Mouse (Mus musculus) heart, embryonic 15.5 days (tissue): ENCODE measurements around the gene Ocm. TPM values are rescaled to one million over a fixed set of nuclear protein-coding genes. Genes with fewer than 3 reads are reported as not detected.

ENCODE experiments used
- ATAC-seq: fragments of 200-750 bp; cut with Nextera tagmentation; replicated peaks from 2 replicates; pipeline ENCODE4 v1.8.0; 2017; ENCODE audit warnings: low read depth, moderate TSS enrichment; ENCODE audit not compliant: insufficient number of reproducible peaks, insufficient read depth, low FRiP score
- H3K27ac ChIP-seq: fragments of 300-500 bp; sonication (generic); 2 replicates; pipeline ENCODE4 v1.5.1; 2015; ENCODE audit warnings: mild to moderate bottlenecking, inconsistent platforms
- H3K27me3 ChIP-seq: fragments of 300-500 bp; sonication (generic); 2 replicates; pipeline ENCODE4 v1.6.1; 2015; ENCODE audit warnings: inconsistent platforms
- H3K36me3 ChIP-seq: fragments of 300-500 bp; sonication (generic); 2 replicates; pipeline ENCODE4 v1.6.1; 2015; ENCODE audit warnings: mild to moderate bottlenecking, inconsistent platforms
- H3K4me1 ChIP-seq: fragments of 300-500 bp; sonication (generic); replicated peaks from 2 replicates; pipeline ENCODE4 v1.6.1; 2015; ENCODE audit warnings: inconsistent platforms
- H3K4me2 ChIP-seq: fragments of 300-500 bp; sonication (generic); 2 replicates; pipeline ENCODE4 v1.6.1; 2015; ENCODE audit warnings: inconsistent platforms, mild to moderate bottlenecking, moderate library complexity
- H3K4me3 ChIP-seq: fragments of 300-500 bp; sonication (generic); 2 replicates; pipeline ENCODE4 v1.5.1; 2015; ENCODE audit warnings: mild to moderate bottlenecking, inconsistent platforms
- H3K9ac ChIP-seq: fragments of 300-500 bp; sonication (generic); 2 replicates; pipeline ENCODE4 v1.6.1; 2015; ENCODE audit warnings: mild to moderate bottlenecking, inconsistent platforms
- H3K9me3 ChIP-seq: fragments of 300-500 bp; sonication (generic); replicated peaks from 2 replicates; pipeline ENCODE4 v1.6.1; 2016; ENCODE audit warnings: inconsistent platforms
- WGBS: fragments of 180-500 bp; shearing (Covaris S2); methylation state at CpG from one replicate; pipeline ENCODE4 v1.1.7; 2015; ENCODE audit warnings: mixed read lengths; 5-methylcytosine and 5-hydroxymethylcytosine counted together
- polyA plus RNA-seq: library from polyadenylated mRNA; unstranded; fragments of >200 nt; fragmentation: Nextera tagmentation; extraction: Ambion mirVana; gene quantifications from 2 replicates; pipeline ENCODE4 v1.2.1, GENCODE M21; 2015

Gene Ocm
- polyA plus RNA-seq, 1 experiment from 2014 or later: not detected

- Histone ChIP-seq H3K27me3 (no peaks in the 10 kb centered on the region), H3K36me3 (peaks cover 70% of the 10 kb centered on the region), H3K9me3 (no peaks in the 10 kb centered on the region)
These were observed 31.7 kb downstream of the Ocm start for GRCm38 (mm10) chr5:143994632-143995365.

GRCm38 (mm10) chr5:143993849-143994248 is 32.6 kb downstream of the Ocm start:
- Histone ChIP-seq H3K36me3 (peaks cover 69% of the 10 kb centered on the region), H3K27ac (peak overlapping the region; percentile 50), H3K4me2 (no peak overlapping the region), H3K4me3 (no peak overlapping the region), H3K9ac (no peak overlapping the region), H3K27me3 (no peaks in the 10 kb centered on the region), H3K9me3 (no peaks in the 10 kb centered on the region), H3K4me1 (peaks cover 10% of the 10 kb centered on the region)
- 68% methylated on average over 5 of the region's 5 CpGs for WGBS
- 0 out of 2 replicates have a peak, but pooled peaks have one; percentile 32 for ATAC-seq

More at GRCm38 (mm10) chr5:143994632-143995365, 31.7 kb downstream of the Ocm start:
- Histone ChIP-seq H3K4me3 (no peak overlapping the region), H3K4me1 (peaks cover 10% of the 10 kb centered on the region), H3K4me2 (no peak overlapping the region), H3K27ac (no peak overlapping the region), H3K9ac (no peak overlapping the region)
- 59% methylated on average over 11 of the region's 11 CpGs for WGBS
- no peak for ATAC-seq

GRCm38 (mm10) chr5:143993260-143993659 is 33.2 kb downstream of the Ocm start:
- WGBS: 84% methylated on average over 8 of the region's 8 CpGs
- peaks cover 10% of the 10 kb centered on the region for H3K4me1 ChIP-seq
- no peaks in the 10 kb centered on the region for H3K9me3 ChIP-seq
- H3K36me3 ChIP-seq: peaks cover 69% of the 10 kb centered on the region
- no peak overlapping the region for H3K4me2 ChIP-seq
- no peak overlapping the region for H3K27ac ChIP-seq
- no peak for ATAC-seq
- no peak overlapping the region for H3K9ac ChIP-seq
- no peak overlapping the region for H3K4me3 ChIP-seq
- H3K27me3 ChIP-seq: no peaks in the 10 kb centered on the region

DNA sequence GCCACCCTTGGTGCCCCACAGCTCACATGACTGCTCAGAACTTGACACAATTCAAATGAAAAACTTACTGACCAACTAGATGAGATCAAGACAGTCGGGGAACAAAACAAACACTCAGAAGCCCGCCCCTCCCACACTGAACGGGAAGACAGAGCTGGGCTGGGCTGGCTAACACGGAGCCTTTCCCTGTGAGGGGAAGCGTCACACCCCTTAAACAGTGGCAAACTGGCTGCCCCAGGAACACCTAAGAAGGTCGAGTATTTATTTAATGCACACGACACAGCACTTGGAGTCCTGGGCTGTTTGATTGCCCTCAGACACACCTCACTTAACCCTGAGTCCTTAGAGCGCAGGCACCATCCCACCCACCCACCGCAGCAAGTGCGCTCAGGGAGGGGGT is 33.8 kb downstream of the Ocm start:
- Histone ChIP-seq H3K4me3 (no peak overlapping the region), H3K27ac (no peak overlapping the region), H3K36me3 (peaks cover 70% of the 10 kb centered on the region), H3K4me2 (no peak overlapping the region), H3K9me3 (no peaks in the 10 kb centered on the region), H3K4me1 (peaks cover 10% of the 10 kb centered on the region), H3K27me3 (no peaks in the 10 kb centered on the region), H3K9ac (no peak overlapping the region)
- WGBS: 74% methylated on average over 10 of the region's 10 CpGs
- no peak for ATAC-seq

DNA sequence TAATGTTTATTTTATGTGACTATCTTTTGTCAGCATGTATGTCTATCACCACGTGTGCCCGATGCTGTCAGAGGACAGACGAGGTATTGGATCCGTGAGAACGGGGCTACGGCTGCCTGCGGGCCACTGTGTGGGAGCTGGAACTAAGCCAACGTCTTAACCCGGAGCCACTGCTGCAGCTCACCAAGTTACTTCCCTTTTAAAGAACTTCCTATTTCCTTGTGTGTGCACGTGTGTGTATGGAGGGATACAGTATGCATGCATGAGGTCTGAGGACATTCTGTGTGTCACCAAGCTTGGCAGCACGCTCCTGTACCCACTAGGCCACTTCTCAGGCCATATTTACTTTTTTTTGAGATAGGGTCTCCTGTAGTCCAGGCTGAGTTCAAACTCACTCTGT is 36.4 kb downstream of the Ocm start:
- peaks cover 67% of the 10 kb centered on the region for H3K36me3 ChIP-seq
- H3K9me3 ChIP-seq: no peaks in the 10 kb centered on the region
- H3K4me1 ChIP-seq: peaks cover 10% of the 10 kb centered on the region
- peak overlapping the region; percentile 57; the same call in 1 of the 2 replicates for H3K27ac ChIP-seq
- H3K4me2 ChIP-seq: no peak overlapping the region
- H3K9ac ChIP-seq: no peak overlapping the region
- ATAC-seq: no peak
- no peaks in the 10 kb centered on the region for H3K27me3 ChIP-seq
- WGBS: 80% methylated on average over 11 of the region's 11 CpGs
- no peak overlapping the region for H3K4me3 ChIP-seq

GRCm38 (mm10) chr5:143989046-143989445 is 37.4 kb downstream of the Ocm start:
- Histone ChIP-seq H3K27ac (peak overlapping the region; percentile 57), H3K4me2 (no peak overlapping the region), H3K27me3 (no peaks in the 10 kb centered on the region), H3K9me3 (no peaks in the 10 kb centered on the region), H3K4me3 (no peak overlapping the region), H3K9ac (no peak overlapping the region), H3K36me3 (peaks cover 65% of the 10 kb centered on the region), H3K4me1 (peaks cover 6% of the 10 kb centered on the region)
- peak; percentile 68 for ATAC-seq
- WGBS: 70% methylated on average over 4 of the region's 4 CpGs

- 98% methylated on average over 3 of the region's 3 CpGs for WGBS
- H3K4me3 ChIP-seq: no peak overlapping the region
- H3K27ac ChIP-seq: no peak overlapping the region
- H3K9me3 ChIP-seq: no peaks in the 10 kb centered on the region
- no peaks in the 10 kb centered on the region for H3K4me1 ChIP-seq
- H3K4me2 ChIP-seq: no peak overlapping the region
- H3K36me3 ChIP-seq: peaks cover 61% of the 10 kb centered on the region
- no peak overlapping the region for H3K9ac ChIP-seq
- H3K27me3 ChIP-seq: no peaks in the 10 kb centered on the region
- no peak for ATAC-seq
These were observed 38.9 kb downstream of the Ocm start for GRCm38 (mm10) chr5:143987596-143987995.

DNA sequence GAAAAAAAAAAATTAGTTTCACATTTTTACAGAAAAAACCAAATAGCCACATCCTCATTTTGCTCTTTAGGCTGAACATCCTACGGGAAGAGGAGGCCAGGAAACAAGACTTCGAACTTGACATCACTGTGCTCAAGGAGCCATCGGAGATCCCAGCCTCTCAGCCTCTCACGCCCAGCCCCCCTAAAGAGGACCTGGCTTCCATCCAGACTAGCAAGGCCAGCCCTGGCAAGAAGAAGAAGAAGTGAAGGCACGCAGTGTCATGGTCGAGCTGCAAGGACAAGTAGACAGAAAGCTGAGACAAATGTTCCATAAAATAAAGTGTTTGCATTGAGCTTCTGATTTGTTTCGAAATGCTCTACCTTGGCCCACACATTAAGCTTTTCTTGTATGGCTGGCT is 41.1 kb downstream of the Ocm start:
- Histone ChIP-seq H3K27ac (no peak overlapping the region), H3K4me2 (no peak overlapping the region), H3K27me3 (no peaks in the 10 kb centered on the region), H3K9ac (no peak overlapping the region), H3K4me1 (peaks cover 3% of the 10 kb centered on the region; the same call in 1 of the 2 replicates), H3K4me3 (no peak overlapping the region), H3K9me3 (no peaks in the 10 kb centered on the region), H3K36me3 (peaks cover 39% of the 10 kb centered on the region)
- no peak for ATAC-seq
- 82% methylated on average over 7 of the region's 7 CpGs for WGBS

DNA sequence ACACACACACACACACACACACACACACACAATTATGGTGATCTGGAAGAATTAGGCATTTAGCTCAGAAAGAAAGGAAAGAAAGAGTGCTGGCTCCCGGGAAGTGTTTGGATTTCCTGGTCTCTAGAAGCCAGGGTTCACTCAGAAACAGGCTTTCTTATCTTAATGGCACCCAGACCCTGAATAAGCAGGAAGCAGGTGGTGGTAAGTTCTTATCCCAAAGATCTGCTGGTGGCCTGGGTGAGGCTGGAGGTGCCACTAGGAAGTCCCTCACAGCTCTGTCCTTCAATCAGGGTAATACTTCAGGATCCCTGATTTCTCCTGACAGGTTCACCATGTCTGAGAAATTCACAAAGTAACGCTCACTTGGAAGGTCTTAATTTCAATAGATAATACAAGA is 44.1 kb downstream of the Ocm start:
- H3K9ac ChIP-seq: no peak overlapping the region
- no peak for ATAC-seq
- H3K9me3 ChIP-seq: no peaks in the 10 kb centered on the region
- H3K27ac ChIP-seq: no peak overlapping the region
- no peaks in the 10 kb centered on the region for H3K27me3 ChIP-seq
- no peak overlapping the region for H3K4me2 ChIP-seq
- H3K4me3 ChIP-seq: no peak overlapping the region
- peaks cover 11% of the 10 kb centered on the region; the same call in 1 of the 2 replicates for H3K36me3 ChIP-seq
- peaks cover 3% of the 10 kb centered on the region; the same call in 1 of the 2 replicates for H3K4me1 ChIP-seq
- WGBS: 59% methylated on average over 2 of the region's 2 CpGs

GRCm38 (mm10) chr5:143980858-143981257 is 45.6 kb downstream of the Ocm start:
- Histone ChIP-seq H3K36me3 (peaks cover 4% of the 10 kb centered on the region; the same call in 1 of the 2 replicates), H3K4me1 (peaks cover 3% of the 10 kb centered on the region; the same call in 1 of the 2 replicates), H3K9me3 (no peaks in the 10 kb centered on the region), H3K27me3 (0 out of 2 replicates have a peak, but pooled peaks cover 3% of the 10 kb centered on the region), H3K4me3 (no peak overlapping the region), H3K4me2 (no peak overlapping the region), H3K27ac (no peak overlapping the region), H3K9ac (no peak overlapping the region)
- 27% methylated on average over 9 of the region's 9 CpGs for WGBS
- ATAC-seq: no peak

DNA sequence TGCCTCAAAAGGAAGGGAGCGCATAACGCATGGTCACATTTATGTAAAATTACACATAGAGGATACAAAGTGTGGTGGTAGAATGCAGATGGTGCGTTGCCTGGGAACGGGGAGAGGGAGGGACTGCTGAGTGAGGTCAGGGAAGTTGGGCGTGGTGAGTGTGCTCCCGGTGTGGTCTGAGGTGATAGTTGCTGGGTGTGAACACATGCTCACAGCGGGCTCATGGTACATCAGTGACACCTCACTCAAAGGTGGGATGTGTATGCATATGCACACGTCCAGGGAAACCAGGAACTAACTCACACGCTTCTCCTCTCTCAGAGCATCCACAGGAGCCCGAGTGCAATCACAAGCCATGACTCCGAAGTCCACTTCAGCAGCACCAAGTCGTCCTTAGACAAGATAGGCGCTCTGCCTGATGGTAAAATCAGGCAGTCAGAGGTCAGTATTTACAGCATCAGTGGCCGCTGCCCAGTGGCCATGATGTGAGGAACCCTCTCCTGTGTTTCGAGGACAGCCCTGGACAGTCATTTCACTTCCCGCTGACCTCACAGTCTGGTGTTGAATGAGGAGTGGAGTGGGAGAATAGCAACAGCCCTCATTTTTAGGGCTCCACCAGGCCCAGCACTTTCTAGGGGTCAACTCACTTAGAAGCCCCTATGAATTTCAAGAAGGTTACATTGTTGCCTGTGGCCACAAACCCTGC is 49.6 kb downstream of the Ocm start:
- no peak for ATAC-seq
- Histone ChIP-seq H3K4me3 (no peak overlapping the region), H3K4me1 (peaks cover 3% of the 10 kb centered on the region; the same call in 1 of the 2 replicates), H3K27me3 (0 out of 2 replicates have a peak, but pooled peaks cover 3% of the 10 kb centered on the region), H3K4me2 (no peak overlapping the region), H3K27ac (no peak overlapping the region), H3K9ac (no peak overlapping the region), H3K9me3 (no peaks in the 10 kb centered on the region), H3K36me3 (no peaks in the 10 kb centered on the region)
- 61% methylated on average over 16 of the region's 16 CpGs for WGBS
